Mouse (Mus musculus): ENCODE results near the gene Lrig1. TPM values are rescaled to one million over a fixed set of nuclear protein-coding genes. Genes with fewer than 3 reads are reported as not detected.

Lrig1 gene
- polyA plus RNA-seq, 1 experiment from 2014 or later: 17.1 TPM

DNA sequence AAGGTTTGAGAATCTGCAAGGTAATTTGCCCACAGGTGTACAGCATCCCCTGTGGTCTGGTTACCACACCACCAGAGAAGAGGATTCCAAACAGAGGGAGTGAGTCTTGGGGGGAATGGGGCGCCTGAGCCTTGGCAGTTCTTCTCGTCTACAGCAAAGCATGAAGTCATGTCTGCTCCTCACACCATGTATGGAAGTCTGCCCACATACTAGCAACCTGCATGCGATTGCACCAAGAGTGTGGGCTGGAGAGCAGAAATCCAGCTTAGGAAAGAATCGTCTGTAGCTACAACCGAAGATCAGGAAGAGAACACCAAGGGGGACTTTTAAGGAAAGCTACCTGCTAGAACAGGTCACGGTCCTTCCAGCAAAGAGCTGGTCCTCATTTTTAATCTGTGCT is 3.0 kb upstream of the Lrig1 start:
- DNase-seq (no peak), ATAC-seq (ENCODE audit: low FRiP score, low TSS enrichment) (no peak)
- Histone ChIP-seq H3K9ac (replicated peaks; ENCODE audit: low read length) (no peak overlapping the region), H3K27me3 (ENCODE audit: control insufficient read depth, insufficient read depth, low read length) (no peaks in the 10 kb centered on the region), H3K4me3 (replicated peaks; ENCODE audit: low read depth, low read length) (no peak overlapping the region), H3K36me3 (ENCODE audit: control insufficient read depth, insufficient read depth, low read length) (no peaks in the 10 kb centered on the region), H3K4me2 (ENCODE audit: low read length) (no peak overlapping the region), H3K9me3 (ENCODE audit: control insufficient read depth, low read length) (no peaks in the 10 kb centered on the region), H3K27ac (replicated peaks; ENCODE audit: low read depth, low read length) (no peak overlapping the region), H3K4me1 (ENCODE audit: control insufficient read depth, insufficient read depth, low read length) (peaks cover 15% of the 10 kb centered on the region)
- 94% methylated on average over 6 of the region's 6 CpGs for WGBS

- Histone ChIP-seq H3K4me3 (replicated peaks; ENCODE audit: low read depth, low read length) (peak overlapping the region; percentile 86), H3K9me3 (ENCODE audit: control insufficient read depth, low read length) (no peaks in the 10 kb centered on the region), H3K4me2 (ENCODE audit: low read length) (peak overlapping the region; percentile 81), H3K4me1 (ENCODE audit: control insufficient read depth, insufficient read depth, low read length) (peaks cover 25% of the 10 kb centered on the region), H3K36me3 (ENCODE audit: control insufficient read depth, insufficient read depth, low read length) (no peaks in the 10 kb centered on the region), H3K27ac (replicated peaks; ENCODE audit: low read depth, low read length) (0 out of 2 replicates have a peak overlapping the region, but pooled peaks have one; percentile 20), H3K9ac (replicated peaks; ENCODE audit: low read length) (no peak overlapping the region; the same call in 1 of the 2 replicates), H3K27me3 (ENCODE audit: control insufficient read depth, insufficient read depth, low read length) (no peaks in the 10 kb centered on the region)
- DNase-seq (peak; percentile 60), ATAC-seq (ENCODE audit: low FRiP score, low TSS enrichment) (no peak)
- 2% methylated on average over 18 of the region's 18 CpGs for WGBS
Observed at GRCm38 (mm10) chr6:94701071-94701470, 1.1 kb upstream of the Lrig1 start.

DNA sequence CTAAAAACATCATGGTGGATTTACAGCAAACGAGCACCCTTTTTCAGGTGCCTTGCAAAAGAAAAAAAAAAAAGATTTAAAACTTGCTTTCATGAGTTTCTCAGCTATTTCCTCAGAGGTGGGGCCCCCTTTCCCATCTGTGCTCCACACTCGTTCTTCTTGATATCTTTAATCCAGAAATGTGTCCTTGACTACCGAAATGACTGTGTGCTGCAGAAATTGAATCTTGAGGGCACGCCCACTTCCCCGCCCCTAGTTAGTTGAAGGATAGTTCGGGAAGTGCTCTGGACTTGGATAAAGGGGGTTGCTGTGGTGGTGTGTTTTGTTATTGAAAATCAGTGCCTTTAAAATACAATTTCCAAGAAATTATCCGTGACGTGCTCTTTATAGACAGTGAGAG is 654 bp upstream of the Lrig1 start:
- peaks cover 25% of the 10 kb centered on the region for H3K4me1 ChIP-seq (ENCODE audit: control insufficient read depth, insufficient read depth, low read length)
- ATAC-seq (ENCODE audit: low FRiP score, low TSS enrichment) (no peak), DNase-seq (peak; percentile 67)
- H3K27me3 ChIP-seq (ENCODE audit: control insufficient read depth, insufficient read depth, low read length): no peaks in the 10 kb centered on the region
- H3K36me3 ChIP-seq (ENCODE audit: control insufficient read depth, insufficient read depth, low read length): no peaks in the 10 kb centered on the region
- H3K9me3 ChIP-seq (ENCODE audit: control insufficient read depth, low read length): no peaks in the 10 kb centered on the region
- peak overlapping the region; percentile 81 for H3K4me2 ChIP-seq (ENCODE audit: low read length)
- H3K4me3 ChIP-seq (replicated peaks; ENCODE audit: low read depth, low read length): peak overlapping the region; percentile 86
- under 1% methylated on average over 8 of the region's 8 CpGs for WGBS
- no peak overlapping the region for H3K9ac ChIP-seq (replicated peaks; ENCODE audit: low read length)
- 0 out of 2 replicates have a peak overlapping the region, but pooled peaks have one; percentile 20 for H3K27ac ChIP-seq (replicated peaks; ENCODE audit: low read depth, low read length)

GRCm38 (mm10) chr6:94699173-94699987 is 578 bp downstream of the Lrig1 start:
- peaks cover 33% of the 10 kb centered on the region for H3K4me1 ChIP-seq (ENCODE audit: control insufficient read depth, insufficient read depth, low read length)
- peak; percentile 79 for DNase-seq
- WGBS: under 1% methylated on average over 84 of the region's 95 CpGs
- peak overlapping the region; percentile 81 for H3K4me2 ChIP-seq (ENCODE audit: low read length)
- peak overlapping the region; percentile 86 for H3K4me3 ChIP-seq (replicated peaks; ENCODE audit: low read depth, low read length)
- peak; percentile 49 for ATAC-seq (ENCODE audit: low FRiP score, low TSS enrichment)
- no peaks in the 10 kb centered on the region for H3K9me3 ChIP-seq (ENCODE audit: control insufficient read depth, low read length)
- peak overlapping the region; percentile 84 for H3K9ac ChIP-seq (replicated peaks; ENCODE audit: low read length)
- no peaks in the 10 kb centered on the region for H3K36me3 ChIP-seq (ENCODE audit: control insufficient read depth, insufficient read depth, low read length)
- peak overlapping the region; percentile 87 for H3K27ac ChIP-seq (replicated peaks; ENCODE audit: low read depth, low read length)
- H3K27me3 ChIP-seq (ENCODE audit: control insufficient read depth, insufficient read depth, low read length): no peaks in the 10 kb centered on the region

DNA sequence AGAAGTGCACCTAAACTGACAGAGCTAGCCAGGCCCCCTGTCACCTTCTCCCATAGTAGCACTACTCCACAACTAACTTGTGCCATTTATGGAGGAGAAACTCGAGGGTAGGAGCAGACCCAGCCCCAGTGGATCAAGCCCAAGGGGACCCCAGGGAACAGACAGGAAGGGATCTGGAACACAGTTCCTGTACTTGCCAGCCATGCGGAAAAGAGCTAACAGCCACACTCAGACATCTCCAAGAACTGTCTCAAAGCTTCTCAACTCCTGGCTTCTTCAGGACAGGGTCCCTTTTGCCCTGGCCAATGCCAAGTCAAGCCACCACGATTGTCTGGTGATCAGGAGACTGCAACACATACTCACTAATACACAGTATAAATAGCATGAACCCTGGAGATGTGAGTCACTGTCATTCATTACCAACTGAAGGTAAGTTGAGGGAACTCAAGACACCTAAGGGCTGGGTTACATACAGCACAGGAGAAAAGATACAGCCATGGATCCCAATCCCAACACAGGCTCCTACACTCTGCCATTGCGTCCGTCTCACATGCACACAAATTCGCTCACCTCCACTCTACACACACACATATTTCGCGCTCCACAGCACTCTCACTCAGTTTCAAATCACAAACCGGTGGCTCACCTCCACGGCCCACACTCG is 1.3 kb downstream of the Lrig1 start:
- H3K27me3 ChIP-seq (ENCODE audit: control insufficient read depth, insufficient read depth, low read length): no peaks in the 10 kb centered on the region
- 4% methylated on average over 11 of the region's 11 CpGs for WGBS
- no peak overlapping the region for H3K27ac ChIP-seq (replicated peaks; ENCODE audit: low read depth, low read length)
- H3K9ac ChIP-seq (replicated peaks; ENCODE audit: low read length): peak overlapping the region; percentile 84
- peaks cover 34% of the 10 kb centered on the region for H3K4me1 ChIP-seq (ENCODE audit: control insufficient read depth, insufficient read depth, low read length)
- DNase-seq: no peak
- H3K9me3 ChIP-seq (ENCODE audit: control insufficient read depth, low read length): no peaks in the 10 kb centered on the region
- ATAC-seq (ENCODE audit: low FRiP score, low TSS enrichment): no peak
- peak overlapping the region; percentile 86 for H3K4me3 ChIP-seq (replicated peaks; ENCODE audit: low read depth, low read length)
- H3K4me2 ChIP-seq (ENCODE audit: low read length): peak overlapping the region; percentile 81
- no peaks in the 10 kb centered on the region for H3K36me3 ChIP-seq (ENCODE audit: control insufficient read depth, insufficient read depth, low read length)

DNA sequence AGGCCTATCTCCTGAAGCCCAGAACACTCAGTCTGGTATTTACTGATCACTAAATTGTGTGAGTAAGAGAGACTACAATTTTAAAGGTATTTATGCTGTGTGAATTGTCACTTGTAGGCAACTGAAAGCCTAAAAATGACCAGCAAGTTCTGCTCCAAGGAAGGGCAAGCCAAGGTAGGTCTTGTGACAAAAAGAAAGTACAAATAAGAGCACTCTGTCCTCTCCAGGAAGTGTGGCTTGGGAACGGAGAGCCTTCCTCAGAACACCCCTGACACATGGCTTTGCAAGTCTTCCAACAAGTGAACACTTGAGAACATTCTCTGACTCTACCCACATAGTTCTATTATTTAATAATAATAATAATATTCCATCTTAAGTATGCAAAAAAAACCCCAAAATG is 2.5 kb downstream of the Lrig1 start:
- no peaks in the 10 kb centered on the region for H3K36me3 ChIP-seq (ENCODE audit: control insufficient read depth, insufficient read depth, low read length)
- H3K9me3 ChIP-seq (ENCODE audit: control insufficient read depth, low read length): no peaks in the 10 kb centered on the region
- H3K4me3 ChIP-seq (replicated peaks; ENCODE audit: low read depth, low read length): peak overlapping the region; percentile 86
- ATAC-seq (ENCODE audit: low FRiP score, low TSS enrichment) (no peak), DNase-seq (no peak)
- no peak overlapping the region; the same call in 1 of the 2 replicates for H3K9ac ChIP-seq (replicated peaks; ENCODE audit: low read length)
- H3K27ac ChIP-seq (replicated peaks; ENCODE audit: low read depth, low read length): no peak overlapping the region
- peak overlapping the region; percentile 81 for H3K4me2 ChIP-seq (ENCODE audit: low read length)
- no peaks in the 10 kb centered on the region for H3K27me3 ChIP-seq (ENCODE audit: control insufficient read depth, insufficient read depth, low read length)
- WGBS: 39% methylated on average over 1 of the region's 1 CpGs
- peaks cover 34% of the 10 kb centered on the region for H3K4me1 ChIP-seq (ENCODE audit: control insufficient read depth, insufficient read depth, low read length)

GRCm38 (mm10) chr6:94696182-94697080 is 3.5 kb downstream of the Lrig1 start:
- Histone ChIP-seq H3K9ac (replicated peaks; ENCODE audit: low read length) (no peak overlapping the region), H3K4me3 (replicated peaks; ENCODE audit: low read depth, low read length) (peak overlapping the region; percentile 86; the same call in 1 of the 2 replicates), H3K4me1 (ENCODE audit: control insufficient read depth, insufficient read depth, low read length) (peaks cover 33% of the 10 kb centered on the region), H3K27ac (replicated peaks; ENCODE audit: low read depth, low read length) (no peak overlapping the region), H3K27me3 (ENCODE audit: control insufficient read depth, insufficient read depth, low read length) (no peaks in the 10 kb centered on the region), H3K4me2 (ENCODE audit: low read length) (peak overlapping the region; percentile 81), H3K36me3 (ENCODE audit: control insufficient read depth, insufficient read depth, low read length) (no peaks in the 10 kb centered on the region), H3K9me3 (ENCODE audit: control insufficient read depth, low read length) (no peaks in the 10 kb centered on the region)
- 52% methylated on average over 10 of the region's 10 CpGs for WGBS
- DNase-seq (no peak), ATAC-seq (ENCODE audit: low FRiP score, low TSS enrichment) (no peak)

- H3K27me3 ChIP-seq (ENCODE audit: control insufficient read depth, insufficient read depth, low read length): no peaks in the 10 kb centered on the region
- peak overlapping the region; percentile 81 for H3K4me2 ChIP-seq (ENCODE audit: low read length)
- 54% methylated on average over 9 of the region's 9 CpGs for WGBS
- H3K36me3 ChIP-seq (ENCODE audit: control insufficient read depth, insufficient read depth, low read length): no peaks in the 10 kb centered on the region
- DNase-seq: no peak
- H3K27ac ChIP-seq (replicated peaks; ENCODE audit: low read depth, low read length): no peak overlapping the region
- ATAC-seq (ENCODE audit: low FRiP score, low TSS enrichment): no peak
- no peak overlapping the region for H3K4me3 ChIP-seq (replicated peaks; ENCODE audit: low read depth, low read length)
- no peaks in the 10 kb centered on the region for H3K9me3 ChIP-seq (ENCODE audit: control insufficient read depth, low read length)
- H3K4me1 ChIP-seq (ENCODE audit: control insufficient read depth, insufficient read depth, low read length): peaks cover 29% of the 10 kb centered on the region
- H3K9ac ChIP-seq (replicated peaks; ENCODE audit: low read length): no peak overlapping the region
Observed at GRCm38 (mm10) chr6:94695121-94695930, 4.6 kb downstream of the Lrig1 start.
